Mouse (Mus musculus): ENCODE data around the gene Filip1l. TPM values are rescaled to one million over a fixed set of nuclear protein-coding genes. Genes with fewer than 3 reads are reported as not detected.

Gene Filip1l
- total RNA-seq (2022) = 10 to 100 TPM; 25.5 to 36.2 (median 31.4) TPM

DNA sequence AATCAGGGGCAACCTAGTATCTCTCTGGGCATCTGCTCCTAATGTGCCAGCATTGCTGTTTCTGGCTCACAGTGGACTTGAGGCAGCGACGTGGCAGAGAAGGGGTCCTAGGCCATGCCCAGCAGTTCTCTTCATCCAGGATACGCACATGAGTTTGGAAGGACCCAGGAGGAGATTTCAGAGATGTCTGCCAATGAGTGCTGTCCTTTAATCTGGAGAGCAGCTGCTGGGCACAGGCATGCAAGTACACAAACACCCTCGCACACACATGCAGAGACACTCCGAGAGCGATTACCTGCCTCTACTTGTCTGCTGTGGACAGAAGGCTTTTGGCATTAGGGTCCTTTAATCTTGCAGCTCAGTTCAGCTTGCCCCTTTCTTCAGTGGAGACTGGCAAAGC lies at the start of gene Filip1l:
Filip1l (plus strand) TSS at position 343 of the 400 bp plus-strand sequence.
- no peak for DNase-seq (ENCODE audit: low spot score)

DNA sequence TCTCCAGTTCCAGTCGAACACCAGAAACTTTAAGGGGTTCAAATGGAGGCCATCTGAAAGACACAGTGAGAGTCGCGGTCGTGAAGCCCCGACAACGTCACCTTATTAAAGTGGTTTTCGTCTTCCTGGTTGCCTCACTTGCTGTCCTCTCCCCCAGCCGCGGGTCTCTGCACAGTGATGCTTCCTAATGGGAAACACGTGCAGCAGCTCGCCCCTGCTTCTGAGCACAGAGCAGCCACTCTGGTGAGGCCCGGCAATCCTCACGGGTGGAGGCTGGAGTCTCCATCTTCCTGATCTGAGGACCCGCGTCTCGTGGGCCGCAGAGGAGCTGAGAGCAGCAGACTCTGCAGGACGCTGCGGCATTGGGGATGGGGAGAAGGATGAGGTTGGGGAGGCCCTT lies 49.2 kb upstream of the Filip1l start:
- DNase-seq (ENCODE audit: low spot score) = no peak

DNA sequence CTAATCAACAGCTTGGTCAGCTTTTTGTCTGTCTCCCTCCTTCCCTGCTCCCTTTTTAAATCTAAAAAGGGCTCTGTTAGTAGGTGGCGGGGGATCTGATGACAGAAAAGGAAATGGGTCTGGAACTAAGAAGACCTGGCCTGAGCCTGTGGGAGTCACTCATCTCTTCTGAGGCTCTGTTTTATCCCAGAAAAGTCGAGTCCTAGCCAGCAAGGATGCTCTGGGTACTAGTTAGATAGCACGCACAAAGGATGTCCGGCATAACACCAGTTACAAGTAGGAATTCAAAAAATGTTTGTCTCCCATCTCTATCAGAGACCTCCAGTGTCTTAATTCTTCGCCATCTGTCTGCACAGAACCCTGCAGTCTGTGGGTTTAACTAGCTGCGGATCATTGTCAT lies 47.4 kb upstream of the Filip1l start:
- no peak for DNase-seq (ENCODE audit: low spot score)

DNA sequence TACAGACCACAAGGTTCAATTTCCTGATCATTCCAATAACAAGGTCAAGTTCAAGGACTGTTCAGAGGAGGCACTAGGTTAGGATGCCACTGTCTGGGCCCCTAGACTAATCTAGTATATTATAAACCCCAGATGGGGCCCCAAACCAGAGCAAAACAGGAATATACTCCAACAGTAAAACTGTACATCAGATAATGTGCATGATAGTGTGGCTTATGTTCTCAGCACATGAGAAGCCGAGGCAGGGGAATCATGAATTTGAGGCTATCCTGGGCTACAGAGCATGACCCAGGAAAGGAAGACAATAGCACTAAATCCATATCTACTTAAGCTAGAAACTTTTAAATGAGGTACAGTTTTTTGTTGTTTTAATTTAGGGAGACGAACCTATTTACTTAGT lies 40.8 kb upstream of the Filip1l start:
- DNase-seq (ENCODE audit: low spot score) = no peak

DNA sequence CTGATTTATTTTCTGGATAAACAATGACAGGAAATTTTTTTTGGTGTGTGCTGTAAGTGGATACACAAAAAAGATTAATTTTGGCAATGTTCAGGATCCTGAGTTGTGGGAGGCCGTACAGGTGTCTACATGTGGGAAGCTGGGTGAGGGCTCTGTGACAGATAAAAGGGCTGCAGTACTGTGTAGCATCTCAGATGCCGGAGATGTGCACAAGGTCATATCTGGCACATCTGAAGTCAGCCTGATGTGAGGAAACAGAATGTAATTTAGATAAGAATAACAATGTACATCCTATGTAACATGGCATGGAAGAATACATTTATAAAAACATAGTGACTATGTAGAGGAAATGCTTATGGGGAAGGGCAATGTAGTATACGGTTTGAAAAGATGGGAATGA lies 39.4 kb upstream of the Filip1l start:
- no peak for DNase-seq (ENCODE audit: low spot score)

DNA sequence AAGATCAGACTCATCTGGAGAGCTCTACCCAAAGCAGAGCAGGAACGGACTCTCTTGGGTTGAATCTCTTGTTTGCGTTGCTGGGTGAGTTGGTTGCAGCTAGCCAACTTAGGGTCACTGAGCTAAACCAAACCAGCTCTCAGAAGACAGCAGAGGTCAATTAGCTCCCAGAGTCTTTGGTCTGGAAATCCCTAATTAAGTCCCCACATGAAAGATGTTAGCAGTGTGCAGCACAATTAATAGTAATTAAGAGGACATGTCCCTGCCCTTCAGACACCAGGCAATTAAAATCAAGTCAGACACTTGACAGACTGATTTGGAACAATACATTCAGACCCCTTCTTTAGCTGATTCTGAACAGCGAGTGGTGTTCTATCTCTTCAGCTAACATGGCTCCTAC lies 38.7 kb upstream of the Filip1l start:
- no peak for DNase-seq (ENCODE audit: low spot score)

DNA sequence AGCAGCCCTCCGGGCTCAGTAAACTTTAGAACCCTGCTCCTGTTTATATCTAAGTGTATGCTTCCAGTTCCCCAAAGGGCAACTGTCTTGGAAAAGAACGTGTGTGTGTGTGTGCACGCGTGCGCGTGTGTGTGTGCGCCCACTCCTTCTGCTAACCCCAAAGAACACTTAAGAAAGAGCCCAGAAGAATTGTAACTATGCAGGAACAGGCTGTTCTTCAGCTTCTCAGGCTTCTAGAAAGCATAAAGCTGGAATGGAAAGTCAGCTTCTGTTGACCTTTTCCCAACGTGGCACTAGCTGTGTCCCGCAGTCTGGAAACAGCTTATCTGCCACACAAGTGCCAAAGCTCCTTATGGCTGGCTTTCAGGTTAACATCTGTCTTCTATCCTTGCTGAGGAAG lies 37.9 kb upstream of the Filip1l start:
- DNase-seq (ENCODE audit: low spot score) = no peak

DNA sequence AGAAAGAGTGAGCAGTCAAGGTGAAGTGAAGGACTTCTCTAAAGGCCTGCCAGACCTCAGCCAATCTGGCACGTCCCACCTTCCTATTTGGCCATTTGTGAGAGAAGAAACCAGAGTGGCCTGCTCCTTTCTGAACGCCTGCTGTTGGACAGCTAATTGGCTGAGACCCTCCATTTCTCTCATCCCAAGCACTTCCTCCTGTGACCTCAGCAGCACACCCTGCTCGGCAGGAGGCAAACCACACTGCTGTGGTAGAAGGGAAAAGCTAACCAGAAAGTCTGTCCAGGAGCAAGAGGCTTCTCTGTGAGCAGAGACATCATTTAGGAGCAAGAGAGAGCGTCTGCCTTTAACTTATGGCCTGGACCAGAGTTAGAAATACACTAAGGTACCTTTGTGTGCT lies 35.8 kb upstream of the Filip1l start:
- DNase-seq (ENCODE audit: low spot score) = no peak

DNA sequence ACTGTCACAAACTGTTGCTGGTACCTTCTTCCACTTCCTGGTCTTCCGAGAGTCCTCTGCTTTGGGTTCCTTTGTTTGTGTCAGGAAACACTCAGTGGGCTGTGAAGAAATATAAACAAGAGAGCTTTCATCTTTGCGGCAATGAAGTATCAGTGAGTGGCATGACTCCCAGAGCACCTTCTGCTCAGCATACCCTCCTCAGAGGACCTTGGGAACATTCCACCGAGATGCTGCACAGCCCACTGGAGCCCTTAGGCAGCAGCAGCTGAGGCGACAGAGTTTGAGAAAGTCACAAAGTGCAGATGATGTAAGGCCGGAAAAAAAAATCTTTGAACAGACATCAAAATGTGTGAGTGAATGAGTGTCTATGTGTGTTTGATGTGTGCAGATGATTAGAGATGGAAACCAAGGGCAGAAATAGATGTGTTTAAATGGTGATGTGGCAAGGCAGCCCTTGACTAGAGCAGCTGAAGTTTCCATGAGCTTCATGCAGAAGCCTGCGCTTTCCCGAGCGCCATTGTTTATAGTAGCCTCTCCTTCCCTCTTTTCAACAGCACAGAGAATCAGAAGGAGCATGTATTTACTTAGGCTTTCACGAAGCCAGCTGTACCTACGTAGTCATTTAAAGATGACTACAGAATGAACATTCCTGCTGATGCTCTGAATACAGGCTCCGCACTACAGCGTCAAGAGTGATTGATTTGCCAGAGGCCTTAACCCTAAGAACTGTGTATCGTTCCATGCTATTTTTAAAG lies 34.8 kb upstream of the Filip1l start:
- no peak for DNase-seq (ENCODE audit: low spot score)

DNA sequence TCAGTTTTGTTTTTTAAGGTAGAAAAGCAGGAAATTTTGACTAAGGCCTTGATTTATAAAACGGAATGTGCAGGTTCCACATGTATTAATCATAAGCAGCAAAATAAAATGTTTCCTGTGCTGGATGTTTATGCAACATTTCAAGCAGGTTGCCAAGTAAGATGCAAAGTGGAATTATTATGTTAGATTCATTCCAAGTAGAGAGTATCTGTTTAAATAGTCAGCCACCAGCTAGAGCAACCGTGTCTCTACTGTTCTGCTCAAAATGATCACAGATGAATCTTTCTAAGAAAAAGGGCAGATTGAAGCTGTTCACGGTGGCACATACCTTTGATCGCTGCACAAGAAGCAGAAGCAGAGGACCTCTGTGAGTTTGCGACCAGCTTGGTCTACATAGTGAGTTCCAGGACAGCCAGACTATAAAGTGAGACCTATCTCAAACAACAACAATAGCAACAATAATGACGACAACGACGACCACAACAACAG lies 34.2 kb upstream of the Filip1l start:
- DNase-seq (ENCODE audit: low spot score) = no peak

DNA sequence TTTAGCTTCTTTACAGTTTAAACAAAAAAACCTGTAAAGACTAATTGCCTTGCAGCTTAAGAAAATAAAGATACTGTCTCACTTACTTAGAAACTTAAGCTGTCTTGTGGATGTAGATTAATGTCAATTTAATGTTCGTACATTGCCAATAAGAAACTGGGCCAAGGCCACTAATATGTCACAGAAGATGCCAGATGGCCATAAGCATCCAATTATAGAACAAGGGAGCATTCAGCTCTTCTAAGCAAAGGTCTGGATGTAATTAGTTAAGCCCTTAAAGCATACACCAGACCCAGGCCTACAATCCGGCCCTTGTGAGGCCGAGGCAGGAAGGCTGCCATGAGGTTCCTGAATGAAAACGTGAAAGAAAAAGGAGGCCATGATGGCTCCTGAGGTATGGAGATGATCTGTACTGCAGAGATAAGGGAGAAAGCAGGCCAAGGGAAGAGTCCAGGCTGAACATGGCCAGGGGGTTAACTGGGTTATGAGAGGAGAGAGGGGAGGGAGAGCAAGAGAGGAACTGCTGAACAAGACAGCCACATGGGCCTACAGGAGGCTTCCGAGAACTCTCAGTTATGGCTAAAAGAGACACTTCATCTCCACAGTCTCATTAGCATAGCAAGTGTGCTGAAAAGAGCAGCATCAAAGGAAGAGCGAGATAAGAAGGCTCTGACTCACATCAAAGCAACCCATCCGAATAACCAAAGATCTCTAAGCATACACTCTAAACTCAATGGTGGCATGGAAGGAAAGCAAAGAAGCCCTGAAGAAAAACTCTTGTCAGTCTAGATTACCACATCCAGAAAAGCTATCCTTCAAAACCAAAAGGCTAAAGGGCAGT lies 33.4 kb upstream of the Filip1l start:
- no peak for DNase-seq (ENCODE audit: low spot score)

DNA sequence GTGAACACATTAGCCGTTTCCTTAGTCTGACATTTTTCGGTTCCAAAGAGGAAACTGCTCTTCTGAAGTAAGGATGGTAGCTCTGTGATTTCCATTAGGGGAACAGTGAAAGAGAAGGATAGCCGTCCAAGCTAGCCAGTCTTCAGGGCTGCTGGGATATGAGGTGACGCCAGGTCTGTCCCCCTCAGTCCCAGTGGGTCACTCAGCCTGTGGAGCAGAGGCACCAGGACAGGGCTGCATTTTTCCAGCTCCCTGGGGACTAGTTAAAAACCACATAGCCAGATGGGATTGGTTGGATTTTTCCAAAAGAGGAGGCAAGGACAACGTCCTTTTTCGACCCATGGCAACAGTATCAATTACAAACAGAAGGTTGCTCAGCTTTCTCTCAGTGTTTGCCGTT lies 25.9 kb upstream of the Filip1l start:
- DNase-seq (ENCODE audit: low spot score) = peak; percentile 80

DNA sequence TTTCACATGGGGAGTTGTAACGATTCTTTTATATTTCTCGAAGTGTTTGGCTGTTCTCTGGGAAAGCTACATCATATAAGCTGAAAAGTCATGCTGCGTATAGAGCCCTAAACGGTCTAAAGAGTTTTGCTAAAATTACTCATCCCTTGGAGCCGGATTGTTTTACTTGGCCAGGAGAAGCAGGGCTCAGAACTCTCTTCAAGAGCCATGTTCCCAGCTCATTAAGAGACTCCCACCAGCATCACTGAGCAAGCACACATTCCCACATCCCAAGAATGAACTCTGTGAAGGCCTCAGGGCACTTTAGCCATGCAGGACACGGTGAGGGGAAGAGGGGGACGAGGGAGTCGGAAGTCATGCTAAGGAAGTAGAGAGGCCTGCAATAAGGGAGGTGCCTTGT lies 23.9 kb upstream of the Filip1l start:
- peak; percentile 53 for DNase-seq (ENCODE audit: low spot score)

DNA sequence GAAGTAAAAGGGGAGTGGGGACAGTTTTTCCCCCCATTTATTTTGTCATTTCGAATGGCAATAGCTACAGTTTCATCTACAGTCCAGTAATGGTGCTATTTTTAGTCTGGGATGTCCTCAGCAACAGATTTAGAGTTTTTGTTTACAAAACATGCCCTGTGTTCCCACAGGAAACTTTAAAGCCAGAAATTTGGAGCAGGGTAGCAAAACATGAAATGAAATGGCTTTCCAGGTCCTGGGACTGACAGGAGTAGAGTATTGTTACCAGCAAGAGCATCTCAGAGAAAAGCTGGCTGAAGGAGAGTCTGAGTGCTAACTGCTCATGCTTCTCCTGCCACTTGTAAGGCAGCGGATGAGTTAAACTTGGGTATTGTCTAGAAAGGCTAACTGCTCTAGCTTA lies 22.8 kb upstream of the Filip1l start:
- no peak for DNase-seq (ENCODE audit: low spot score)

DNA sequence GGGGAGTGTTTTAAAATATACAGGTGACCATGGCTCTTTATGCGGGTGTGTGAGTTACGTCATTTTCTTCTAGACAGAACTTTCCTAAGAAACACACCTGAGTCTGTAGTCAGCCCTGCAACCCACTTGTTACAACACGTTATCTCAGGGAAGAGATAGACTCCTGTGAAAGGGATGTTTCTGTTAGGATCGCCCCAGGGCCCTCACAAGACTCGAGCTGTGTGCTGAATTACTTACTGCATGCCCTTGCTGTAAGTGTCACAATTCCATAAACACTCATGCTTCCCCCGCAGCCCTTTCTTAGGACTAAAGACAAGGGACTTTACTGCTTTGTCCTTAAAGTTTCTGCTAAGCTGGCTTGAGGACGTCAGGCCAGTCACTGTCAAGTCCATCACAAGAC lies 20.6 kb upstream of the Filip1l start:
- no peak for DNase-seq (ENCODE audit: low spot score)

DNA sequence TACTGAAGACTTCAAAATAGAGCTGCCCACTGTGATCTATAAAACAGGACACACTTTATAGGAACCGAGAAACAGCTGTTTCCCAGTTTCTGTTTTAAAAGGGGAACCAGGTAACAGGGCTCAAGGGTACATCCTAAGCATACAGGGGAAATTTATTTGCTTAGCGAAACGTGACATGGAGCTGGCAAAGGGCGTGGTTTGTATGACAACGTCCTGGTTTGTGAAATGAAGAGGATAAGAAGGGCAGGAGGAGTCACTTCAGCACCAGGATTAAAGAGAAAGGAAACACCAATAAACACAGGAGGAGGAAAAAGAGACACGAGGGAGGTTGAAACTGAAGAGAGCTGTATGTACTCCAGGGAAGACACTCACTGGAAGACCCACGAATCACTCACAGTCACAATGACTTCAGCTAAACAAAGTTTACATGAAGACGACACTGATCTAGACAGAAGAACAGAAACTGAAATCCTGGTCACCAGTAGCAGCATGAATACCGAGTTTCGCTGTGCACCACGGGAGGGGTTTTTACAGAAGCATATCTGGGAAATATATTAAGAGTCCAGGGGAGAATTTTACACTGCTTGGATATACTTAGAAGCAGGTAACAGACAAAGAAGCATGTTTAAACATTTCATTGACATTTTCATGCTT lies 16.0 kb upstream of the Filip1l start:
- peak; percentile 46 for DNase-seq (ENCODE audit: low spot score)

DNA sequence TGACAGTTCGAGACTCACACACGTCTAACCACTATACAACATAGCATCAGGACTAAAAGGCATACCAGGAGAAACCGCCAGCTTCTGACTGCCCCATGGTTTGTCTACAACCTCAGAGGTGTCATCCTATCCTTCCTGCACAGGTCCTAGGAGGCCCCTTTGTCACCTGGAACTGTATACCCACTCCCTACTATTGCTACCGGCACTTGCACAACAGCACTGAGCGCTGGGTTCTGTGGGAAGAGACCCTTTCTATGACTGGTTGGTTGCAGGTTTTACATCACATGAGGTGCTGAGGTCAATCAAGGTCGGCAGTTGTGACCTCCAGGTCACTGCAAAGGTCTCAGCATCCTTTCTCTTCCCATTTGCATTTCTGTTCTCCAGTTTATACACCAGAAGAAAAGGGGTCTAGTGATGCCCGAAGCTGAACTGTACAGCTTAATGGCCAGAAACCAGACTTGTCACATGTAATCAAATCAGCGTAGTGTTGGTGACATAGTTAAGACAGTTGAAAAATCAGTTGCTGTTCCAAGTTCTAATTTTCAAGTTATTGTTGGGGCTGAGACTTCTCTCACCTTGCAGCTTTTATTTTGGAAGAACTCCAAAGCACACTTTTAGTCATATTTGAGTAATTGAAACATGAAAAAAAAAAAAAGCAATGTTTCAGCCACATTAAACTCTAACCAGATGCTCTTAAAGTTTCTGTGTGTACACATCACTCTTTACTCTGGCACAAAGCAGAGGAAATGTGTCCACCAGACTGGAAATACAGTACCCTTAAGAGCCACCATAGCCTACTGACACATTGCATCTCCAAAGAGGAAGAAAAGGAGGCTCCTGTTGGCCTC lies 12.9 kb upstream of the Filip1l start:
- DNase-seq (ENCODE audit: low spot score) = no peak

DNA sequence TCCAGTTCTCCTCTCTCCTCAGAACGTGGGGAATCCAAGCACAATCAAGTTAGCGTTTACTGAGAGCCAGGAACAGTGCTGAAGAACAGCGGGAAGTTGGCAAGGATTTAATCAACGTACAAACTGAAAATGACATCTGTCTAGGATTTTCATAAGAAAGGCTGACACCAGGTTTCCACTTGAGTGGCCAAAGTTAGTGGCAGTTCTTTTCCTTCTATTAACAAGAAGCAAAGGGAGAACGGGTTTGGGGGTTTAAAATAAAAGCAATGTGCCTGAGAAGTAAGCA lies 12.3 kb upstream of the Filip1l start:
- DNase-seq (ENCODE audit: low spot score) = no peak

DNA sequence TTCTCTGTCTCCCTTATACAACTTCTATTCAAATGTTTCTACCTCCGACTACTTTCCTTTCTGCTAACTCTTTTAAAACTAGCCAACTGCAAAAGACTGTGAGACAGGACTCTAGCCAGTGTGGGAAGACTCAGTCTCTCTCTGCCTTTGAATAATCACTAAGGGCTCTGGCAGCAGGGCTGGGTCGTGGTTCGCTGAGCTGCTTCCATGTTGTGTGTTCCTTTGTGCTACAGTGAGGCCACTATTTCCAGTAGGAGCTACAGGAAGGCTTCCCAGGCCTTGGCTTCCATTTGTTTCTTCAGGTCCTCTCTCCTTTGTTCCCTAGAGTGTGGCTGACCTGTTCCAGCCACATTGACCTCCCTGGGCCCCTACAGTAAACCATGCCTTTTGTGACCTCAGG lies 6.6 kb upstream of the Filip1l start:
- DNase-seq (ENCODE audit: low spot score) = no peak

DNA sequence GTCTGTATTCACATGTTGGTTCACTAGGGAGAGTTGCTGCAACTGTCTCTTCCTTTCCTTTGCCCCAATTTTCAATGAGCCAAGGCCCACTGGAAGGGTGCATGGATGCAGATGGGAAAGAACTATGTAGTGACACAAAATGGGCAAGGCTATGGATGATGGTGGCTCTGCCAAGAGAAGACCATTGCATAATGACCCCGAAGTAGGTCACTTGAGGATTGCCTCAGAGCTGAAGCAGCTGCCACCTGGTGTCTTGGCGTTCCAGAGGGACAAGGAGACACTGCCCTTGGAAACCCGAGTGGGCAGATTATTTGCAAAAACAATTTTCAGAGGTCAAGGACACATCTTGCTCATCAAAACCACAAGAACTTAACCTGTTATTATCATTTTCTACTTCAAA lies 3.9 kb upstream of the Filip1l start:
- DNase-seq (ENCODE audit: low spot score) = no peak

DNA sequence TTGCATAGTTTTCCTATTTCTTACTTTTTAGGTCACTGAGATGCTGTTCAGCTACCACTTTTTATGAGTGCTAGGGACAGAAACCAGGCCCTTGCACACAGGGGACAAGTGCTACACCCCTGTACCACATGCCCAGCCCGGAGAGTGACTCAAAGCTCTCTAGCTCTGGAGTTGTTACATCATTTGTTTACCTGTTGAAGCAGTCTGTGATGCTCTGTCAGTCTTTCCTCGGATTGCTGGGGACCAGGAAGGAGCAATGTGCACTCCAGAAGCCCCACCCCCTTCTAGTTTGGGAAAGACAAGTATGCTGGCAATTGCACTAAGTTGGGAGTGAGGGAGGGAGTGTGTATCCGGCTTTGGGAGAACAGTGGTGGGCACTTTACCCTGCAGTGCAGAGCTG lies 3.2 kb upstream of the Filip1l start:
- no peak for DNase-seq (ENCODE audit: low spot score)
